Mouse (Mus musculus): ENCODE measurements around the gene Grb14.
A peak's percentile ranks its signal among the peaks of the same experiment; 100 is the strongest.

Grb14 gene

GRCm38 (mm10) chr2:65024887-65025286, at the start of gene Grb14:
Grb14 (minus strand) TSS chr2:65024987.
- no peak for DNase-seq (ENCODE audit: low read depth, low spot score)

- DNase-seq (ENCODE audit: low read depth, low spot score), result no peak
Measured at GRCm38 (mm10) chr2:65072205-65072604, 47.4 kb upstream of the Grb14 start.

GRCm38 (mm10) chr2:65053764-65054163, 29.0 kb upstream of the Grb14 start:
- DNase-seq (ENCODE audit: low read depth, low spot score), result no peak

GRCm38 (mm10) chr2:65052191-65053012, 27.6 kb upstream of the Grb14 start:
- DNase-seq (ENCODE audit: low read depth, low spot score), result no peak

GRCm38 (mm10) chr2:65050776-65051175, 26.0 kb upstream of the Grb14 start:
- DNase-seq (ENCODE audit: low read depth, low spot score), result no peak

- no peak for DNase-seq (ENCODE audit: low read depth, low spot score)
Measured at GRCm38 (mm10) chr2:65048234-65049017, 23.6 kb upstream of the Grb14 start.

GRCm38 (mm10) chr2:65038164-65038563, 13.4 kb upstream of the Grb14 start:
- no peak for DNase-seq (ENCODE audit: low read depth, low spot score)

GRCm38 (mm10) chr2:65037546-65037945, 12.8 kb upstream of the Grb14 start:
- no peak for DNase-seq (ENCODE audit: low read depth, low spot score)

- DNase-seq (ENCODE audit: low read depth, low spot score), result peak; percentile 15
Measured at GRCm38 (mm10) chr2:65022363-65023240, 2.2 kb downstream of the Grb14 start.

GRCm38 (mm10) chr2:65021691-65022362, 3.0 kb downstream of the Grb14 start:
- DNase-seq (ENCODE audit: low read depth, low spot score), result no peak

- DNase-seq (ENCODE audit: low read depth, low spot score), result no peak
Measured at GRCm38 (mm10) chr2:65017375-65017774, 7.4 kb downstream of the Grb14 start.

- DNase-seq (ENCODE audit: low read depth, low spot score), result no peak
Measured at GRCm38 (mm10) chr2:65014552-65014951, 10.2 kb downstream of the Grb14 start.

- DNase-seq (ENCODE audit: low read depth, low spot score), result no peak
Measured at GRCm38 (mm10) chr2:65010105-65010504, 14.7 kb downstream of the Grb14 start.

- DNase-seq (ENCODE audit: low read depth, low spot score), result no peak
Measured at GRCm38 (mm10) chr2:65007396-65007795, 17.4 kb downstream of the Grb14 start.

GRCm38 (mm10) chr2:65005044-65005443, 19.7 kb downstream of the Grb14 start:
- no peak for DNase-seq (ENCODE audit: low read depth, low spot score)

GRCm38 (mm10) chr2:65003433-65003832, 21.4 kb downstream of the Grb14 start:
- DNase-seq (ENCODE audit: low read depth, low spot score), result no peak

GRCm38 (mm10) chr2:65002631-65003030, 22.2 kb downstream of the Grb14 start:
- no peak for DNase-seq (ENCODE audit: low read depth, low spot score)

GRCm38 (mm10) chr2:64995048-64995447, 29.7 kb downstream of the Grb14 start:
- no peak for DNase-seq (ENCODE audit: low read depth, low spot score)

- no peak for DNase-seq (ENCODE audit: low read depth, low spot score)
Measured at GRCm38 (mm10) chr2:64989426-64990187, 35.2 kb downstream of the Grb14 start.

GRCm38 (mm10) chr2:64987782-64988181, 37.0 kb downstream of the Grb14 start:
- no peak for DNase-seq (ENCODE audit: low read depth, low spot score)
